In genomic region chr13:74030691-74031090, GRCm38 (mm10) we compare ENCODE assay signal across 16 mouse cellular contexts.
"Had no signal": no experiment of that assay in that cellular context is flagged by ENCODE, and none has a peak within 500 bp of the region (broad histone marks: within the 10 kb centered on the region; RNA-seq: fewer than 3 reads in every experiment).

No protein-coding gene starts in this region.

- H3K4me2 ChIP-seq: limb, embryonic 15.5 days; liver, embryonic 12.5 days; lung, embryonic 14.5 days; midbrain, embryonic 12.5 days; neural tube, embryonic 13.5 days had no signal

- H3K4me1 ChIP-seq: liver, embryonic 12.5 days; midbrain, embryonic 12.5 days; neural tube, embryonic 13.5 days had no signal

- H3K9ac ChIP-seq: limb, embryonic 15.5 days; liver, embryonic 12.5 days; lung, embryonic 14.5 days; midbrain, embryonic 12.5 days; neural tube, embryonic 13.5 days had no signal

- ATAC-seq: intestine, embryonic 16.5 days; liver, embryonic 12.5 days; midbrain, embryonic 16.5 days had no signal

- DNase-seq: kidney, adult 8-10 months; kidney, postnatal 36 days; lung, embryonic 14.5 days; lung, postnatal 10 days; lung, postnatal 4 days; right cerebral cortex, adult 18-20 months; thymus, adult 2 months; thymus, postnatal 25 days had no signal

- H3K27ac ChIP-seq: kidney, postnatal 0 days; limb, embryonic 15.5 days; liver, embryonic 12.5 days; midbrain, embryonic 12.5 days; neural tube, embryonic 13.5 days; stomach, postnatal 0 days had no signal

- H3K27me3 ChIP-seq: limb, embryonic 15.5 days; liver, embryonic 12.5 days; midbrain, embryonic 12.5 days; neural tube, embryonic 13.5 days had no signal

- H3K4me3 ChIP-seq: limb, embryonic 15.5 days; liver, embryonic 12.5 days; midbrain, embryonic 12.5 days; neural tube, embryonic 13.5 days had no signal

- H3K9me3 ChIP-seq: limb, embryonic 15.5 days; liver, embryonic 12.5 days; midbrain, embryonic 12.5 days; neural tube, embryonic 13.5 days had no signal

- H3K36me3 ChIP-seq: liver, embryonic 12.5 days; midbrain, embryonic 12.5 days had no signal
